Mouse (Mus musculus): ENCODE data around the gene Slco1c1. TPM values are rescaled to one million over a fixed set of nuclear protein-coding genes. Genes with fewer than 3 reads are reported as not detected.

The Slco1c1 gene
- 0.05 TPM in 1 of 2 replicates, not detected in the other for polyA plus RNA-seq (2016; fragmentation: Nextera tagmentation; extraction: Ambion mirVana)

- ATAC-seq = no peak
- no peak within 1 kb of the TSS for H3K4me2 ChIP-seq
- no peak within 1 kb of the TSS for H3K4me3 ChIP-seq
- WGBS (ENCODE audit: insufficient replicate concordance) = 31% methylated on average over 2 of the region's 2 CpGs
- no peak within 1 kb of the TSS for H3K9ac ChIP-seq
- no peaks in the 10 kb centered on the region for H3K36me3 ChIP-seq
- no peaks in the 10 kb centered on the region for H3K4me1 ChIP-seq
- H3K27ac ChIP-seq = no peak within 1 kb of the TSS
- H3K9me3 ChIP-seq (replicated peaks) = no peaks in the 10 kb centered on the region
- no peaks in the 10 kb centered on the region for H3K27me3 ChIP-seq (replicated peaks)
Observed at GRCm38 (mm10) chr6:141523747-141524640, at the start of gene Slco1c1. Slco1c1 (plus strand) TSS chr6:141524368.

DNA sequence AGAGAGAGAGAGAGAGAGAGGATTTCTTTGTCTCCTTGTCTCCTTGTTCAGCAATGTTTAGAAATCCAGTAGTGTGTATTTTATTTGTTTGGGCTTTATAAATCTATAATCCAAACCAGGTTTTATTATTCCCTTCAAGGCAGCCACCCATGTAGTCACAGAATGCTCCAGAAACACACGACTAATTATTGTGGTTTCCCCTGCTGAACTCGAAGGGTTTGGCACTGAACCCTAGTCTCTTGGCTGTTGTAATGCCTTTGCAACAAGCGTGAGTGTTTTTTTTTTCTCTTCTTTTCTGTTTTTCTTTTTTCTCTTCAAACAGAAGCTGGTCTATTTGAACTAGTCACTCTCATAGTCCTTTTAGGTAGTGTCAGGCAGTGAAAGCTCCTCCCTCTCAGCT is 49.5 kb upstream of the Slco1c1 start:
- Histone ChIP-seq H3K4me3 (no peak overlapping the region), H3K27me3 (replicated peaks) (no peaks in the 10 kb centered on the region), H3K27ac (no peak overlapping the region), H3K4me2 (no peak overlapping the region), H3K9ac (no peak overlapping the region), H3K9me3 (replicated peaks) (peaks cover 6% of the 10 kb centered on the region), H3K36me3 (no peaks in the 10 kb centered on the region), H3K4me1 (no peaks in the 10 kb centered on the region)
- WGBS (ENCODE audit: insufficient replicate concordance) = 56% methylated on average over 3 of the region's 3 CpGs
- no peak for ATAC-seq

DNA sequence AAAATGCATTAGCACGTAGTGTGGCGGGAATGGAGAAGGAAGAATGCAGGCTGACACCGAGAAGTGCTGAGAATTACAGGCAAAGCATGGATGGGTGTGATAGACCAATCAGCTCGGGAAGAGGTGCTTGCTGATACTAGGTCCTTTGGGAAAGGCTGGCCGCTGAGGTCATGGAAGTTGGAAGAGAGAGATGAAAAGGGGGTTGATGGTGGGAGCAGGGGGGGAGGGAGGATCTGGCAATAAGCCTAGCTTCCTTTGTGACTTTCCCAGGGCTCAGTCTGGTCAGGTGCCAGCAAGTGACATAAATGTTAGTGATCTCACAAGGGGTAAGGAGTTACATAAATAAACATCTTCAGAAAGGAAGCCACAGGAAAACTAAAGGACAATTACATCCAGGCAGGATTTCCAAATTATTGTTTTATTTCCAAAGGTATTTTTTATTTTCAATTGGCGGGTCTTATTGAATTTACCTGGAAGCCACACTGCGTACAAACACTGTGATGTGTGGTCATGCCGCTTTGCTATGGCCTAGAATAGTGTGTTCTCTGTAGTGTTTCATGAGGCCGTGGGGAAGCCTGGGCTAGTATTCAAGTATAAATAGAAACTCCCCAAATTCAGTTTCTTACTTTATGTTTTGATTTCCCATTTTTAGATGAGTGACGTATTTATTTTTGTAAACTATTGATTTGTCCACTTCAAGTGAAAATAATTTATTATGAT is 38.7 kb upstream of the Slco1c1 start:
- ATAC-seq = no peak

DNA sequence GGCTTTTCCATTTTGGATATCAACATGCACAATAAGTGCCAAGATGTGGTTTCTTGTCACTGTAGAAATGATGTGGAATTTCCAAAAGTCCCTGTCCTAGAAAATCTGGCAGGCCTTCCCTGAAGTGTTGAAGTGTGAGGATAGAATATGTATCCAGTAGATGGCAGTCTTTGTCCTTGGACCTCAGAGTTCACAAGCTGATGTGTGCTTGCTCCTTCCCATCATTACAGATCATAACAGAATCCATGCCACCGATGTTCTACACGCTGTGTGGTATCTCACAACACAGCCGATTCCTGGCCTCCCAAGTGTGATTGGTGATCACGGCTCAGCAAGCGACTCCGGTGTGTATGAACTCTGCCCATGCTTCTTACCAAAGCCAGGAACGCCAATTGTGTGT is 36.9 kb upstream of the Slco1c1 start:
- Histone ChIP-seq H3K36me3 (no peaks in the 10 kb centered on the region), H3K4me3 (no peak overlapping the region), H3K9ac (no peak overlapping the region), H3K27ac (no peak overlapping the region), H3K9me3 (replicated peaks) (no peaks in the 10 kb centered on the region), H3K4me1 (no peaks in the 10 kb centered on the region), H3K4me2 (no peak overlapping the region), H3K27me3 (replicated peaks) (no peaks in the 10 kb centered on the region)
- ATAC-seq = no peak
- WGBS (ENCODE audit: insufficient replicate concordance) = 64% methylated on average over 7 of the region's 7 CpGs

More for the DNA sequence above, 38.7 kb upstream of the Slco1c1 start:
- H3K36me3 ChIP-seq = no peaks in the 10 kb centered on the region
- no peaks in the 10 kb centered on the region for H3K9me3 ChIP-seq (replicated peaks)
- H3K27me3 ChIP-seq (replicated peaks) = no peaks in the 10 kb centered on the region
- H3K4me1 ChIP-seq = no peaks in the 10 kb centered on the region
- H3K27ac ChIP-seq = no peak overlapping the region
- H3K4me2 ChIP-seq = no peak overlapping the region
- 57% methylated on average over 10 of the region's 10 CpGs for WGBS (ENCODE audit: insufficient replicate concordance)
- no peak overlapping the region for H3K4me3 ChIP-seq
- H3K9ac ChIP-seq = no peak overlapping the region

DNA sequence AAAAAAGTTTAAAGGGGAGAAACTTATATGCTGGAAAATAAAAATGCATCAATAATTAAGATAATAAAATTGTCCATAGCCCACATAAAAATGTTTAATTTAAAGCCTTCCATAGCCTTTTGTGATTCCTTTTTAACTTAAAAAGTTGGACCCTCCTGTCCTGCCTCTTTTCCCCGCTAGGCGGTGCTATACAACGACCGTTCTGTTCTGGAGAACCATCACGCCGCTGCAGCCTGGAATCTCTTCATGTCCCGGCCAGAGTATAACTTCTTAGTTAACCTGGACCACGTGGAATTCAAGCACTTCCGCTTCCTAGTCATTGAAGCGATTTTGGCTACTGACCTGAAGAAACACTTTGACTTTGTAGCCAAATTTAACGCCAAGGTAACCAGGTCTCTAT is 35.5 kb upstream of the Slco1c1 start:
- ATAC-seq = no peak

GRCm38 (mm10) chr6:141494909-141495308 is 29.3 kb upstream of the Slco1c1 start:
- Histone ChIP-seq H3K4me1 (no peaks in the 10 kb centered on the region), H3K4me2 (no peak overlapping the region), H3K9ac (no peak overlapping the region), H3K27ac (no peak overlapping the region), H3K9me3 (replicated peaks) (no peaks in the 10 kb centered on the region), H3K36me3 (no peaks in the 10 kb centered on the region), H3K4me3 (no peak overlapping the region), H3K27me3 (replicated peaks) (no peaks in the 10 kb centered on the region)
- 66% methylated on average over 4 of the region's 4 CpGs for WGBS (ENCODE audit: insufficient replicate concordance)
- no peak for ATAC-seq

More for the DNA sequence above, 35.5 kb upstream of the Slco1c1 start:
- no peaks in the 10 kb centered on the region for H3K9me3 ChIP-seq (replicated peaks)
- WGBS (ENCODE audit: insufficient replicate concordance) = 15% methylated on average over 11 of the region's 11 CpGs
- H3K27me3 ChIP-seq (replicated peaks) = no peaks in the 10 kb centered on the region
- no peaks in the 10 kb centered on the region for H3K36me3 ChIP-seq
- H3K9ac ChIP-seq = no peak overlapping the region
- H3K4me1 ChIP-seq = no peaks in the 10 kb centered on the region
- H3K4me3 ChIP-seq = no peak overlapping the region
- no peak overlapping the region for H3K4me2 ChIP-seq
- no peak overlapping the region for H3K27ac ChIP-seq

GRCm38 (mm10) chr6:141495634-141496418 is 28.3 kb upstream of the Slco1c1 start:
- ATAC-seq = no peak

DNA sequence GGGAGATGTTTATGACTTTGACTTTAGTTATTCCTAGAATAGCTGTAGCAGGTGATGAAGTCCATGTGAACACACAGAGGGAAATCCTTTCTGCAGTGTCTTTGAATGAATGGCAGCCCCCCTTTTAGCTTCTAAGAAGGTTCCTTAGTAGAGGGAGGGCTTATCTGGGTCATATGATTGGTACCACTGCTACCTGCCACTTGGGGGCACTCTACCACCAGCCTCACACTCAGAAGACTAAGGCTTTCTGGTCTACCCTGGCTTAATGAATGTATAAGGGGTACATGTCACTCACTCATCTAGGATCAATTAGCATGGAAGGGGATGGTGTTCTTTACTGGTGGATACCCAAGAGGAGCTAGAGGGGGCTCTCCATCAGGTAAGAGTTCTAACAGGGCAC is 24.7 kb upstream of the Slco1c1 start:
- Histone ChIP-seq H3K4me1 (no peaks in the 10 kb centered on the region), H3K9me3 (replicated peaks) (no peaks in the 10 kb centered on the region)
- ATAC-seq = no peak

More at GRCm38 (mm10) chr6:141495634-141496418, 28.3 kb upstream of the Slco1c1 start:
- H3K27me3 ChIP-seq (replicated peaks) = no peaks in the 10 kb centered on the region
- no peak overlapping the region for H3K4me3 ChIP-seq
- no peaks in the 10 kb centered on the region for H3K4me1 ChIP-seq
- no peak overlapping the region for H3K27ac ChIP-seq
- no peak overlapping the region for H3K4me2 ChIP-seq
- H3K9me3 ChIP-seq (replicated peaks) = no peaks in the 10 kb centered on the region
- H3K9ac ChIP-seq = no peak overlapping the region
- 30% methylated on average over 13 of the region's 13 CpGs for WGBS (ENCODE audit: insufficient replicate concordance)
- H3K36me3 ChIP-seq = no peaks in the 10 kb centered on the region

DNA sequence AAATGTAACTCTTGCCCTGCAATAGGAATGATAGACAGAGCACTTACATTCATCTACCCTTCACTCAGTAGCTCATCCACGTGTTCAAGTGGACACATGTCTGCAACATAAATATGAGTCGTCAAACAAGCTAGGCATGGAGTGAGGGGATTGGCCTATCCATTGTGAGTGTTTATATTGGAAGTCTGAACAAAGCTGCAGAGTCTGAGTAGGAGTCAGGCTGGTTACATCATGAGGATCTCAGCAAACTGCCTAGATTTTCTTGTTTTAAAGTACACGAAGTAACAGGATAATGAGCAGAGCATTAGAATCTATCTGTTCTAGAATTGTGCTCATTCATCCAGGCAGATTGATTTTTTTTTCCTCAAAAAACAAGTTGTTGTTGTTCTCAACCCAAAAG is 23.0 kb upstream of the Slco1c1 start:
- 66% methylated on average over 3 of the region's 3 CpGs for WGBS (ENCODE audit: insufficient replicate concordance)
- H3K27me3 ChIP-seq (replicated peaks) = no peaks in the 10 kb centered on the region
- H3K27ac ChIP-seq = no peak overlapping the region
- H3K9ac ChIP-seq = no peak overlapping the region
- H3K4me3 ChIP-seq = no peak overlapping the region
- H3K36me3 ChIP-seq = no peaks in the 10 kb centered on the region
- no peaks in the 10 kb centered on the region for H3K4me1 ChIP-seq
- ATAC-seq = no peak
- H3K9me3 ChIP-seq (replicated peaks) = no peaks in the 10 kb centered on the region
- no peak overlapping the region for H3K4me2 ChIP-seq

More for the DNA sequence above, 24.7 kb upstream of the Slco1c1 start:
- Histone ChIP-seq H3K27me3 (replicated peaks) (no peaks in the 10 kb centered on the region), H3K36me3 (no peaks in the 10 kb centered on the region), H3K4me2 (no peak overlapping the region), H3K4me3 (no peak overlapping the region), H3K27ac (no peak overlapping the region), H3K9ac (no peak overlapping the region)

GRCm38 (mm10) chr6:141522541-141522940 is 1.6 kb upstream of the Slco1c1 start:
- Histone ChIP-seq H3K36me3 (no peaks in the 10 kb centered on the region), H3K4me1 (no peaks in the 10 kb centered on the region), H3K9ac (no peak overlapping the region), H3K4me3 (no peak overlapping the region), H3K27me3 (replicated peaks) (no peaks in the 10 kb centered on the region), H3K4me2 (no peak overlapping the region), H3K9me3 (replicated peaks) (no peaks in the 10 kb centered on the region), H3K27ac (no peak overlapping the region)
- 42% methylated on average over 2 of the region's 2 CpGs for WGBS (ENCODE audit: insufficient replicate concordance)
- ATAC-seq = no peak

- H3K4me3 ChIP-seq = no peak overlapping the region
- H3K9me3 ChIP-seq (replicated peaks) = no peaks in the 10 kb centered on the region
- H3K4me1 ChIP-seq = no peaks in the 10 kb centered on the region
- no peak overlapping the region for H3K27ac ChIP-seq
- no peak overlapping the region for H3K9ac ChIP-seq
- ATAC-seq = no peak
- H3K36me3 ChIP-seq = no peaks in the 10 kb centered on the region
- no peak overlapping the region for H3K4me2 ChIP-seq
- no peaks in the 10 kb centered on the region for H3K27me3 ChIP-seq (replicated peaks)
- WGBS (ENCODE audit: insufficient replicate concordance) = 86% methylated on average over 1 of the region's 1 CpGs
Observed at GRCm38 (mm10) chr6:141525787-141526186, 1.6 kb downstream of the Slco1c1 start.

GRCm38 (mm10) chr6:141530865-141531264 is 6.7 kb downstream of the Slco1c1 start:
- H3K27ac ChIP-seq = no peak overlapping the region
- no peaks in the 10 kb centered on the region for H3K27me3 ChIP-seq (replicated peaks)
- no peaks in the 10 kb centered on the region for H3K4me1 ChIP-seq
- ATAC-seq = no peak
- 69% methylated on average over 6 of the region's 6 CpGs for WGBS (ENCODE audit: insufficient replicate concordance)
- no peak overlapping the region for H3K4me2 ChIP-seq
- no peak overlapping the region for H3K9ac ChIP-seq
- H3K36me3 ChIP-seq = no peaks in the 10 kb centered on the region
- no peak overlapping the region for H3K4me3 ChIP-seq
- H3K9me3 ChIP-seq (replicated peaks) = no peaks in the 10 kb centered on the region

All from liver, embryonic 12.5 days (tissue).